Mouse (Mus musculus) 3134 (cell line): ENCODE measurements around the gene Olfr1032.
"Not testable (repeated sequence)": the region's sequence is repeated elsewhere in the genome, so short reads cannot be mapped to it uniquely, and the experiment has no call there.

Experiments
- DNase-seq: peaks from one replicate; pipeline ENCODE4 v3.0.0-alpha.2; 2011; ENCODE audit warnings: low spot score; ENCODE audit not compliant: insufficient read length; ENCODE audit errors: extremely low read depth

Gene Olfr1032

DNA sequence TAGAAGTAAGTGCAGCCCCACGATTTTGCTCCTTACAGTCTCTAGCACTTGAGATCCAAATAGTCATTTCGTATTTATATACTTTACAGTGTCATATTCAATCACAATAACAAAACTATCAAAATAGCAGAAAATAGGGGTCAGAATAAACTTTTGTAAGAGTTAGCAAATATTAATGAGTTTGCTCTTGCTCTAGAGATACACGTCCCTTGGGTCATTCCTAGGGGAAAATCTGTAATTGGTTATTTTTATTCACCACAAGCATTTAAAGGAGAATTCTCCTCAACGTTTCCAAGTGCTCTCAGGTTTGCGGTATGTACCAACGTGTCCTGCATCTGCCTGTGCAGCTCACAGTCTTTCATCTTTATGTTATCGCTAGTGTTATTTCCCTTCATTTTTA, at the start of gene Olfr1032:
Olfr1032 (plus strand) TSS at position 301 of the 400 bp plus-strand sequence.
- no peak for DNase-seq

GRCm38 (mm10) chr2:85973595-85973994, 31.7 kb upstream of the Olfr1032 start, which contains the start of gene Olfr1029:
Olfr1029 (plus strand) TSS chr2:85973895.
- no peak for DNase-seq

GRCm38 (mm10) chr2:85978976-85979375, 26.4 kb upstream of the Olfr1032 start, which contains the start of gene Olfr1030:
Olfr1030 (plus strand) TSS chr2:85979276.
- DNase-seq, result no peak

GRCm38 (mm10) chr2:85990004-85990403, 15.3 kb upstream of the Olfr1032 start, which contains the start of gene Olfr1031:
Olfr1031 (plus strand) TSS chr2:85990304.
- no peak for DNase-seq

GRCm38 (mm10) chr2:86020406-86020805, 15.1 kb downstream of the Olfr1032 start, which contains the start of gene Olfr1033:
Olfr1033 (plus strand) TSS chr2:86020633.
- not testable (repeated sequence) for DNase-seq

DNA sequence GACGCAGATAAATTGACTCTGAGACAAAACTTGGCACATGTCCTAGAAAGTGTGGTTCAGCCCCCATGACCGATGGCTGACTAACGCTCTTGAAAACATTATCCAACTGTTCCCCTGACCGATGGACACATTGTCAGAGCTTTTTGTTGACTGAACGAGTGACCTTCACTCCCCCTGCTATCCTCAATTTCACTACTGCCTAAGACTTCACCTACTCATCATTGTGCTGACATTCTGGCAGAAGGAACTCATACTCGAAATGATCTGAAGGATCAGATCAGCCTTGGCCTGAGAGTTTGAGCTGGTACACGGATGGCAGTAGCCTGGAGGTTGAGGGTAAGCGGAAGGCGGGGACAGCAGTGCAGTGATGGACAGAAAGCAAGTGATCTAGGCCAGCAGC, 16.2 kb downstream of the Olfr1032 start:
- not testable (repeated sequence) for DNase-seq

- no peak for DNase-seq
Measured at GRCm38 (mm10) chr2:86045561-86045960, 40.2 kb downstream of the Olfr1032 start, which contains the start of gene Olfr1034. Olfr1034 (plus strand) TSS chr2:86045861.

- DNase-seq, result not testable (repeated sequence)
Measured at GRCm38 (mm10) chr2:86050777-86051176, 45.4 kb downstream of the Olfr1032 start.
